Mouse (Mus musculus): ENCODE measurements around the gene Chid1. TPM values are rescaled to one million over a fixed set of nuclear protein-coding genes. Genes with fewer than 3 reads are reported as not detected.

Chid1 gene
- total RNA-seq, 1 experiment from 2014 or later: 25.4 TPM

DNA sequence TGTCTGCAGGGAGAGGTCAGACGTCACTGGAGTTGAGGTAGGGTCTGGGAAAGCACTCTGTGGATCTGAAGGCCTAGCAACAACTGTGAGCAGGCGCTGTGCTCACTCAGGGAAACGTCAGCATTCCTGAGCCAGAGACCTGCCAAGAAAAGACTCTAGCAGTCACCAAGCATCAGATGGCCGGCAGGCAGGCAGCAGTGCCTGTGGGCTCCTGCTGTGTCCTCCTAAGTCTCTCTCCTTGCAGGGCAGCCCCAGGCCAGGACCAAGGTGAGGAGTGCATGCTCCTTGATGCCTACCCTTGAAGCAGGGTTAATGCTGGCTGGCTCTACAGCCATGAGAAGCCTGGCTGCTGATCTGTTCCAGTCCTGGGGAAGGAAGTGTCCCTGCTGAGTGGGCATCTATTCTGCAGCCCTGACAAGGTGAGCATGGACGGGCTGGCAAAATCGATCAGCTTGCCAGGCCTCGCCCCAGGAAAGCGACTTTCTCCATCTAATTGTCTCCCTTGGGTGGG, 28.9 kb downstream of the Chid1 start:
- no peak for ATAC-seq (replicated peaks; ENCODE audit: low read depth, poor library complexity, severe bottlenecking)

DNA sequence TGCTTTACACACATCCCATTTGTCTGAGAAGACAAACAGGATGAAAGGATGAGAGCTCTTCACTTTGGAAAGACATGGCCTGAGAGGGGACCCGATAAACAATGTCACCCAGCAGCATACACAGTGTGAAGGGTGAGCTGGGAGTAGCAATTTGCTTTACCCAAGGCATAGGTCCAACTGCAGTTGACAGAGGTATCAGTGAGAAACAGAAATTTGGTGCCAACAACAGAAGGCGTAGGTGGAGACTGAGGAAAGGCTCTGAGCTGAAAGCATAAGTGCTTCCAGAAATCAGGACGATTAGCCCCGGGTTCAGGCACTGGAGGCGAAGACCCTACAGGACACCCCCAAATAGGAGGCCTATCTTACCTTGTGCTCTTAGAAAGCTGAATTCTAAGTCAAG, 29.5 kb downstream of the Chid1 start:
- no peak for ATAC-seq (replicated peaks; ENCODE audit: low read depth, poor library complexity, severe bottlenecking)

DNA sequence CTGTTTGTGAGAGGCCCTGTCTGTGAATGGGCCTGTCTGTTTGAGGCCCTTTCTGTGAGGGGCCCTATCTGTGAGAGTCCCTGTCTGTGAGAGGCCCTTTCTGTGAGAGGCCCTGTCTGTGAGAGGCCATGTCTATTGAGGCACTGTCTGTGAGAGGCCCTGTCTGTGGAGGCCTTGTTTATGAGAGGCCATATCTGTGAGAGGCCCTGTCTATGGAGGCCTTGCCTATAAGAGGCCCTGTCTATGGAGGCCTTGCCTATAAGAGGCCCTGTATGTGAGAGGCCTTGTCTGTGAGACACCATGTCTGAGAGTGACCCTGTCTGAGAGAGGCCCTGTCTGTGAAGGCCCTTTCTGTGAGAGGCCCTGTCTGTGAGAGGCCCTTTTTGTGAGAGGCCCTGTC, 31.5 kb downstream of the Chid1 start:
- no peak for ATAC-seq (replicated peaks; ENCODE audit: low read depth, poor library complexity, severe bottlenecking)

DNA sequence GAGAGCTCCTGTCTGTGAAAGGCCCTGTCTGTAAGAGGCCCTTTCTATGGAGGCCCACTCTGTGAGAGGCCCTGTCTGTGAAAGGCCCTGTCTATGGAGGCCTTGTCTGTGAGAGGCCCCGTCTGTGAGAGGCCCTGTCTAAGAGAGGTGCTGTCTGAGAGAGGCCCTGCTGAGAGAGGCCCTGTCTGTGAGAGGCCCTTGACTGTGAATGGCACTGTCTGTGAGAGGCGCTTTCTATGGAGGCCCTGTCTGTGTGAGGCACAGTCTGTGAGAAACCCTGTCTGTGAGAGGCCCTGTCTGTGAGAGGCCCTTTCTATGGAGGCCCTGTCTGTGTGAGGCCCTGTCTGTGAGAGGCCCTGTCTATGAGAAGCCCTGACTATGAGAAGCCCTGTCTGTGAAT, 33.4 kb downstream of the Chid1 start:
- ATAC-seq (replicated peaks; ENCODE audit: low read depth, poor library complexity, severe bottlenecking): no peak

DNA sequence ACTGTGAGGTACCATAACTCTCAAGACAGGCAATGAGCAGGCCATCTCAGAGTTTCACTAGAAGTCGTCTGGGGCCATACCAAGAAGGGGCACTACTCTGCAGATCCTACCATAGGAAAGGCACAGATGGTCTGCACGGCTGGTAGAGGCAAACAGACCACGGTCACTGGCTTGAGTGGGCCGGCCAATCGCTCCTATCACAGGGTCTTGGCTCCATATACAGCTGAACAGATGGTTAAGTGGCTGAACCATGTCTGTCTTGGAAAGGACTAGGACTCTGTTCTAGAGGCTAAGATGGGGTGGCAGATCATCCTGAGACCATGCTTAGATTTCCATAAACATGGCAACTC, 37.1 kb downstream of the Chid1 start:
- ATAC-seq (replicated peaks; ENCODE audit: low read depth, poor library complexity, severe bottlenecking): no peak

DNA sequence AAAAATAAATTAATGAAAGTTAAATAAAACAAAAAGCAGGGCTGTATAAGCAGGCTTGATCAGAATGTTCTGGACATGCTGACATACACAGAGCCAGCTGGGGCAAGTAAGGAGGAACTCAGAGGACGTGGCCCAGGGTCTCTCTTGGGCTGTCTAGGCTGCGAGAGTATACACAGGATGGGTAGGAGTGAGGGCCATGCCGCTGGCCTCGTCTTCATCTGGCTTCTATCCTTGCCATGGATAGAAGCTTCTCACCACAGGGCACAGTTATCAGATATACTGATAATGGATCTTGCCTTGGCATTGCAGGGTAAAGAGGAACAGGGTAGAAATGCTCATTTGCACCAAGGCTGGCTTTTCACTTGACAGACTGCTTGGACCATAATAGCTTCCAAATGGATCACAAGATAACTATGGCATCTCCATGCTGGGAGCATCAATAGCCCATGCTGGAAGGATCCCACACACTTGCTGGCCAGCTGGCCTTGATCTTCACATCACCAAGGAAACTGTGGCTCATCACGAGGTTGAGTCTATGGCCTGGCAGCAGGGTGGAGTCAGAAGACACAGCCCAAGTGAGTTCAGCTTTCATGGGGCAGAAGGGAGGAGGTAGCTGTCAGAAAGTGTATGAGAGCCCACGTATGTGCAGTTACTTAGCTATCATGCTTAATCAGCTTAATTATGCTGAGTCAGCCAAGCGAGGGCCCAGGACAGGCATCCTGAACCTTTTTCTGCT, 37.7 kb downstream of the Chid1 start:
- ATAC-seq (replicated peaks; ENCODE audit: low read depth, poor library complexity, severe bottlenecking): no peak

DNA sequence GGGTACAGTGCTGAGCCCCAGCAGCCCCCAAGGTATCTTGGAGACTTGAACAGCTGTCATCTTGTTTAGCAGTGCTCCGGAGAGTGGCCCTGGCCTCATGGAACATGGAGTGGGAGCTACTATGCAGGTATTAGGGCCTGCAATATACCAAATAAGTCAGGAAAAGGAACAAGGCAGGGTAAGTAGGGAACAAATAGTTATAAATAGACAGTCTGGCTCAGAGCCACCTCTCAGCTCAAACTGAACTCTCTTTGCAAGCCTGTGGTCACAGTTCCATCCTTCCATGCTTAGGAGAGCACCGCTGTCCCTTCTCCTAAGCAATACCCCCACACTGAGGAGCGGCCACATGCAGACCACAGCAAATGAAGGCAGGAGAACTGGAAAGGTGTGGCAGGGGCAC, 42.1 kb downstream of the Chid1 start:
- no peak for ATAC-seq (replicated peaks; ENCODE audit: low read depth, poor library complexity, severe bottlenecking)

DNA sequence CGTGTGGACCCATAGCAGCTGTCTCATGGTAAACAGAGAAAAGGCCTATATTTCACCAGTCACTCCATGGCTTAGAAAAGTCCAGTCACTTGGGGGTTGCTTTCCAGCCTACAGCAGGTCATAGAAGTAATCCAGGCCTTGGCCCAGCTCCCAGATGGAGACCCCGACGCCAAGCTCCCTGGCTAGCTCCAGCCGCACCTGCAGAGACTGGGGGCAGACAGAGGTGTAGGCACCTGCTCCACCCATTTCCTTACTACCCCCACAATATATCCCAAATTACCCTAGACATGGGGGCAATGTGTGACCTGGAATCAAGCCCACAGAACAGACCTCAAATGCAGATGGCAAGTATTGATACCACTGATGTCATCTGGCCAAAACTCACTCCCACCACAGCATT, 43.7 kb downstream of the Chid1 start:
- ATAC-seq (replicated peaks; ENCODE audit: low read depth, poor library complexity, severe bottlenecking): no peak

DNA sequence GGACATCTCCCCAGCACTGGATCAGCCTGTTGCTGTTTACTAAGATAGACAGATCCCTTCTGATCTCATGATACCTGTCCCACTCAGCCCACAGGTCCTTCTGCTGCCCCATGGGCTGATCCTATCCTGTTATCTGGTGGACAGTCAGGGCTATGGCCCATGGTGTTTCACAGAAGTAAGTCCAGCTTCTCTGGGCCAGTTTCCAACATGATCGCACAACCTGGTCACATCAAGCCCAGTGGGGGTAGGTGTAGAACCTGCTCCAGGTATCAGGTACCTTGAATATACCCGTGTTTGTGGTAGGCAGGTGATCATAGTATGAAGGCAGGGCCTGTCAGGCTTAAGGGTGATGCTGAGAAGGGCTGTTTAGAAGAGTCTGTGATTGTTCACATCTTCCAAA, 44.3 kb downstream of the Chid1 start:
- ATAC-seq (replicated peaks; ENCODE audit: low read depth, poor library complexity, severe bottlenecking): no peak

DNA sequence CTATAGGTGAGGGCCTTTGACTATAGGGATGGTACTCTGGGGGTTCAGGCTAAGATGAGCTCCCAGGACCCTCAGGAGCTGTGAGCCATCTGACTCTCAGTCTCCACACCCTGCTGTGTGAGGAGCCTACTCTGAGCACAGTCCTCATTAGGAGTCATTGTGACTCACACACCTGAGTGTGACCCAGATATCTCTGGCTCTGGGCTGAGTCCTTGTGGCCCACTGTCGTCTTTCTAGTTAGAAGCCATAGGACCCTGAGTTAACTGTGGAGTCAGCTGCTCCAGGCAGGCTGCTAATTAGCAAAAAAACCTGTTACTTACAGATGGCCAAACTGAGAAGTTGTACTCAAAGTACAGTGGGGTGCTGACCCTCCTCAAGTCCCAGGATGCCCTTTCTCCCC, 45.9 kb downstream of the Chid1 start:
- ATAC-seq (replicated peaks; ENCODE audit: low read depth, poor library complexity, severe bottlenecking): no peak

DNA sequence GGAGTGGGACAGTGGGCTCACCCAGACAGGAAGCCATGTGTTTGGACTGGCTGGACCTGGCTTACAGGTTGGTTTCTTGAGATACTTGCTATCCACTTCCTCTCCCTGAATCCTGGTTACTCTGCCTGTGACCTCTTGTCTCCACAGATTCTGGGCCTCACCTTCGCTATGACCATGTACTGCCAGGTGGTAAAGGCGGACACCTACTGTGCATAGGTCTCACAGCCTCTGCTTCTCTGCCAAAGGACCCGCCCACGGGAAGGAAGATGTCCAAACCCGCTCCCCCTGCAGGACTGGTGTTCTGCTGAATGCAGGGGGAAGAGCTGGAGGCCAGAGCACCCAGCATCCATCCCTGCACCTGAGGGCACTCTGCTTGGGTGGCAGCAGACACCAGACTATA, 46.9 kb downstream of the Chid1 start:
- ATAC-seq (replicated peaks; ENCODE audit: low read depth, poor library complexity, severe bottlenecking): no peak

DNA sequence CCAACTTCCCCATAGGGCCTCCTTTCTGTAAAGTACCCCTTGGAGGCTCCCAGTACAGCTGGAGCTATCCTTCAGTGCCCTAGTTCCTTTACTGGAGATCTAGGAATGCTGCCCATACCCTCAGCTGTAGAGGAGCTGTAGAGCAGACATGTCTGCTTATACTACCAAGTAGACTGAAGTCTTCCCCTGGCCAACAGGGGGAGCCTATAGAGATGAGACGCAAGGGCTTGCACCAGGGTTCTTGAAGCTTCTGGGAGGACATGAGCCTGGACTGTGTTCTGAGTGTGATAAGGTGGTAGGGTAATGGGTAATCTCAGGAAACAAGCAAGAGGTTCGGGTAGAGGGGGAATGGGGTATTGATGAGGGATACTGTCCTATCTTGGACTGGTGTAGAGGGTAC, 48.5 kb downstream of the Chid1 start:
- ATAC-seq (replicated peaks; ENCODE audit: low read depth, poor library complexity, severe bottlenecking): peak; percentile 63

DNA sequence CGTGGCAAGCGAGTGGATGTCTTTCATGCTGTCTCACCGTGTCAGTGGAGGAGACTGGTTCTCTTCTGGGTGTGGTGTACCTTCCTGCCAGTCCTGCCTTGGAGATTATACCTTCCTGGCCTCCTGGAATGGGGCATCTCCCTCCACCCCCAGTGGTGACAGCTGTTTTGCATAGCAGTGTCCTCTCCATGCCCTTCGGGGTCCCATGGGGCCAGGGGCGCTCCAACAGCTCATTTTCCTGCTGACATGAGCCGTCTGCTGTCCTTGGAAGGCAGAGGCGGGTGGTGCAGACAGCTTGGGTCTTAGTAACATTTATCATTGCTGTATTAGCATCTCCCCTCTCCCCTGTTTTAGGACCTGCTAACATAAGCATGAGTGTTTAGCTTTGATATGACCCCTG, 52.5 kb downstream of the Chid1 start:
- ATAC-seq (replicated peaks; ENCODE audit: low read depth, poor library complexity, severe bottlenecking): no peak

DNA sequence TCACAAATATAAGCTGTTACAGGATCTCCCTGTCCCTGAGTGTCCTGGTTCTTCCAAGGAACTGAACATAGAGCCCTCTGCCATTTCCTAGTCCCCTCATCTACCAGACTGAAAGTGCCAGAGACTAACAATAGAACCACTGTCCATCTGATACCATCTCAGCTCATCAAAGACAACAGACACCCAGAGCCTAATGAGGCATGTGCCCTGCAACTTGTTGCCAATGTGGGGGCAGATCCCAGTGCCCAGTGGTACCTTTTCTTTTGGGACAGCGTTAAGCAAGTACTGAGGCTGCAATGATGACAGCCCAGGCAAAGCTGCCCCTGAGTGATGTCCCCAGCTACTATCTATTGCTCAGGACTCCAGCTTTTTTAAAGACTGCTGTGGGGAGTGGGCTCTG, 53.4 kb downstream of the Chid1 start:
- no peak for ATAC-seq (replicated peaks; ENCODE audit: low read depth, poor library complexity, severe bottlenecking)

DNA sequence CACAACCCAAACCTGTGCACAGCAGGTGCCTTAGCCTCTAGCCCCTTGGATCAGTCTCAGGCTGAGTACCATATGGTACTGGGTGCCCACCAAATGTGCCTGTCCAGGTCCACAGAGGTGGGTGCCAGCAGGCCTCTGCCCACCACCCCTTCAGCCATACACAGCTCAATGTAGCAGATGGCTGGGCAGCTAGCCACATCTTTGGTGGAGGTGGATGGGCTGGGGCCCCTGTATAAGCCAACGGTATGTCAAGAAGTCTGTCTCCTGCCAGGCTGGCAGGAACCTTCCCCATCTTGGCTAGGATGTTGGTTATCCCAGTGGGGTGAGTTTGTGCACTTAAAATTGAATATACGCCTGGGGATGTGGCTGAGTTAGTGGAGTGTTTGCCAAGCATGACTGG, 54.1 kb downstream of the Chid1 start:
- ATAC-seq (replicated peaks; ENCODE audit: low read depth, poor library complexity, severe bottlenecking): no peak

DNA sequence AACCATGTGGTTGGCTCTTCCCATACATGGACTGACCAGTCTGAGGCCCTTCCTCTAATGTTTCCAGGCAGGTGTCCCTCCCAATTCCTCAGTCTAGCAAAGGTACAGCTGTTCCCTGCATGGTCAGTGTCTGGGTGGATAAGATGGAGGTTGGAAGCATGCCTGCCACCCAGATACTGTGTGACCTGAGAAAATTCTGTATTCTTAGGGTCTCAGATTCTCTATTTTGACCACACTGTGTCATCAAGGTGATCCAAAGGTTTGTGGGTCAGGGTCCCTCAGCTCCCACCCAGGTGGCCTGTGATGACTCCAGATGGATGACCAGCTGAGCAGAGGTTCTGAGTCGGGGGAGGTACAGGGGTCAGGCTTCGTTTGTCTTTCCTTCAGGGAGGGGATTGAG, 54.5 kb downstream of the Chid1 start:
- ATAC-seq (replicated peaks; ENCODE audit: low read depth, poor library complexity, severe bottlenecking): no peak

DNA sequence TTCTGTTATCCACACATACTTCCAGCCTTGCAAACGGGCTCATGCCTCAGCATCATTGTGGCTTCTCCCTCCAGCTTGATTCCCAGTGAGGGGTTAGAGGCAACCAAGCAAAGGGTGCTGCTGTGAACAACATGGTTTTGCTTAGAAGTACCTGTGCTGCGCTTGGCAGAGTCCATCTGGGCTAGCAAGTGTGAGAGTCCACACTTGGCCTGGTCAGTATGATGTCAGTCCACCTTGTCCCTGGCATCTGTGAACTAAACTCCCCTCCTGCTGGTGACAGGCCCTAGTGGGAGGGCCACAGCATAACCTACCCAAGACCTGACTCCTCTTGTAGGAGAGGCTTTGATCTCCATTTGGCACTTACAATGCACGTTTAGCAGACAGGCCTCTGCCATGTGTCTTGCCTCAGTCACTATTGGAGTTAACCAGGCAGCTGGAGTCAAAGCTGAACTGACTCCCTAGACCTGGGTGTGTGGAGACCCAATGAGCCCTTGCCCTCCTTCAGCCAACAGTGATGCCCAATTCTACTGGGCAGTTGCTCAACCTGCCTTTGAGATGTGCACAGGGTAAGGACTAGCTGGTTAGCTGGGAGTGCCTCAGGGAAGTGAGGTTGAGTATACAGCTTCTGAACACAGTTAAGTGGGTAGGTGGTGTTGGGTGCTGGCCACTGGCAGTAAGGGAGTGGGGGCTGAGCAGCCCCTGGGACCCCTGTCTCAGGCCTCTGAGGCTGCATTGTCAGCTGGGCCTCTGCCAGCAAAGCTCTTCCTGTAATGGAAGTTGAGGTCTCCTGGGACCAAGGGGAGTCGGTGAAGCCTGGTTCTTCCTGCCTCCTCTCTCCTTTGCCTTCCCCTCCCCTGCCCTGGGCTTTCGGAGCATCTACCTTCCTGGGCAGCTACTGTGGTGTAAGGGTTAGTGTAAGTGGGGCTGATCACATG, 55.2 kb downstream of the Chid1 start:
- no peak for ATAC-seq (replicated peaks; ENCODE audit: low read depth, poor library complexity, severe bottlenecking)

DNA sequence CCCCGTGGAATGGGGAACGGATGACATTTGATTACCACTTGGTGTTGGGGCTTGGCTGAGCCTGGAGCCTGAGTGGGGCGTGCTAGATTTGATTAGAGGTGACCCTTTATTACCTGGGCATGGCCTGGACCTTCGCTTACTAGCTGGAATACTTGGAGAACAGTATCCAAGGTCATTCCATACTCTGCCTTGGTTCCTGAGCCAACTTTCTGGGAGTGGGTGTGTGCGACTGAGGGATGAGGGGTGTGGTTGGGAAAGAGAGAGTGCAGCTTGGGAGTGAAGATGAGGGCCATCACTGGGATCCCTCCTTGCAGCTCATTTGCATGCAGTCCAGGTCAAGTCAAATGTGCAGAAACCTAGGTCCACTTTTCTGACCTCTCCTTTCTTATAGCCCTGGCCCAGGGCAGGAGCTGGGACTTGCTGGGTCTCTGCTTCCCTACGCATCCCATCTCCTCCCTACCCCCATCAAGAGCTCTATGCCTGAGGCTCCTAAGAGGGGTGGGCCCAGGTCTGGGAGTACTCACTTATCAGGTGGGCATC, 56.5 kb downstream of the Chid1 start:
- ATAC-seq (replicated peaks; ENCODE audit: low read depth, poor library complexity, severe bottlenecking): no peak

DNA sequence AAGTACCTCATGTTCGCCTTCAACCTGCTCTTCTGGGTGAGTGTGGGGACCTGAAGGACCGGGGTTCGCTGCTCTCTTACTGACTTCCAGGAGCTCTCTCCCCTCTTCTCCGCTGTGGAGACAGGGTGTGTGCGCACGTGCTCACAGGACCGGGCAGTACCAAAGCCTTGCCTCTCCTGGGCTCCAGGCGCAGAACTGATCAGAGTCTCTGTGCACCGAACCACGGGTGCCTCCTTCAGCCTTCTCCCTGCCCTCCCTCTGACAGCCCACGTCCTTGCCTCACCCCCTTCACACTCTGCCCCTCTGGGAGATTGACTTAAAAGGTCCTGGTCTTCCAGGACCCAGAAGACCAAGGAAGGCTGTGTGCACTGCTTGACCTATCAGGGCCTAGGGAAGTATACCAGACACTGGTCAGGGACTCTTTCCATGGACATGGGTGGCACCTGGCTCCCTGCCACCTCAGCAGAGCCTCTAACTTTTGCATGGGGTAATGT, 57.1 kb downstream of the Chid1 start:
- ATAC-seq (replicated peaks; ENCODE audit: low read depth, poor library complexity, severe bottlenecking): no peak

DNA sequence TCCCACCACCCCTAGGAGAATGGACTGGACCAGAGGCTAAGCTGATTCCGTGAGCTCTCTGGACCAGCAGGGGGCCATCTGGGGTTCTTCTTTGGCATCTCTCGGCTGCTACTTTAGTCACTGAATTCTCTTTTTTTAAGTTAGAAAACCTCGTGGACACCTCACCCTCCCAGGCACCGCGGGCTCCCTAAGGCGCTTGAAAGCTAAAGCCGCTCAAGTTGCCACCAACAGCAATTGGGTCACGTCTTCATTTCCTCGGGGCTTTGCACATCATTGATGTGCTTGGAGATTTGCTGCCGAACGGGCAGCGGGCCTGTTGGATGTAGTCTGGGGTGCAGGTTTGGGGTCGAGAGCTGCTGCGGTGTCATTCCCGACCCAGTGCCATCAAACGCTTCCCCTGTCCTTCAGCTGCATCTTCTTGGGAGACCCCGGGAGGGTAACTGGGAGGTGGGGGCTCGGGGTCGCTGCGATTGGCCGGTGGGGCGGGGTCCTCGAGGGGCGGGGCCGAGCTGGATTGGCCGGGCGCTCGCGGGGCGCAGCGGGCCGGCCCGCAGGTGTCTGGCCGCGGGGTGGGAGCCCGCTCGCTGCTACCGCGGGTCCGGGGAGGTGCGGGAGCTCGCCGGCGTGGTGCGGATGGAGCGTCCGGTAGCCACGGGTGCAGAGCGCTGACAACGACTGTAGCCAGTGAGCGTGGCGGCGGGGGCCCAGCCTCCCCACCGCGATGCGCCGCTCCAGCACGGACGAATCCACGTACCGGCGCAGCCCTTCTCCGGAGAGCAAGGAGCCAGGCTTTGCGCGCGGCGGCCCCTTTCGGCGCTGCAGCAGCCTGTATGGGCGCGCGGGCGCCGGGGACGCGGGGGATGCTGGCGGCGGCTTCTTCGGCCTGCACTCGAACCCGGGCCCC, 57.9 kb downstream of the Chid1 start:
- peak; percentile 39 for ATAC-seq (replicated peaks; ENCODE audit: low read depth, poor library complexity, severe bottlenecking)

Measured in common myeloid progenitor, adult 5-6 weeks (primary cell).